Mouse (Mus musculus) embryonic fibroblast, embryonic 13.5 days (primary cell): ENCODE data around the gene Rsad2.

Source experiments
- CTCF ChIP-seq: IDR thresholded peaks from 2 replicates; pipeline ENCODE4 v1.5.1; 2011; ENCODE audit warnings: mild to moderate bottlenecking, control low read depth, low read length, moderate library complexity, borderline replicate concordance; ENCODE audit not compliant: insufficient read depth
- POLR2A ChIP-seq: IDR thresholded peaks from 2 replicates; pipeline ENCODE4 v1.6.1; 2011; ENCODE audit warnings: low read depth, mild to moderate bottlenecking, control low read depth, low read length, moderate library complexity

- TF ChIP-seq CTCF (no peak), POLR2A (no peak)
Measured at GRCm38 (mm10) chr12:26401254-26401653, 55.0 kb downstream of the Rsad2 start.
